Mouse (Mus musculus) stomach, postnatal 0 days (tissue): ENCODE data around the gene Lrrc40.

Source experiments
- CTCF ChIP-seq: IDR thresholded peaks from 2 replicates; pipeline ENCODE4 v1.5.1; 2016; ENCODE audit warnings: antibody characterized with exemption, low read depth, mild to moderate bottlenecking, moderate library complexity
- EP300 ChIP-seq: optimal IDR thresholded peaks from 2 replicates; pipeline ENCODE3; 2016; ENCODE audit warnings: antibody characterized with exemption

DNA sequence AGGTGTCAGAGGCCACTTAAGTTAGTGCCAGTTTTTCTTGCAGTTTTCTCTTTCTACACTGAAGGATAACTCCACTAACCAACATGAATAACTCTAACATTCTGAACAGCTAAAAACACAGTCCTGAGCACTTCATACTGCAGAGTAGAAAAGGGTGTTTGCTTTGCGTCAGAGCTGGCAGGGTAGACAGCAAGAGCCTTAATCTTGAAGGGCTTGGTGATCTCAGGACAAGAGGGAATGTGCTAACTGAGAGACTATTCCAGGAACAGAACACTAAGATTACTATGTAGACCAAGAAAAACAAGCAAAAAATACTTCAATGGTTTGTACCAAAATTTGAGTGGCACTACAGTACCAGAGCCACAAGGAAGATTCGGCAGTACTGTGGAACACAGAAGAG is 38.5 kb downstream of the Lrrc40 start:
- no peak for TF ChIP-seq EP300
- TF ChIP-seq CTCF: no peak
